In the genomic region with DNA sequence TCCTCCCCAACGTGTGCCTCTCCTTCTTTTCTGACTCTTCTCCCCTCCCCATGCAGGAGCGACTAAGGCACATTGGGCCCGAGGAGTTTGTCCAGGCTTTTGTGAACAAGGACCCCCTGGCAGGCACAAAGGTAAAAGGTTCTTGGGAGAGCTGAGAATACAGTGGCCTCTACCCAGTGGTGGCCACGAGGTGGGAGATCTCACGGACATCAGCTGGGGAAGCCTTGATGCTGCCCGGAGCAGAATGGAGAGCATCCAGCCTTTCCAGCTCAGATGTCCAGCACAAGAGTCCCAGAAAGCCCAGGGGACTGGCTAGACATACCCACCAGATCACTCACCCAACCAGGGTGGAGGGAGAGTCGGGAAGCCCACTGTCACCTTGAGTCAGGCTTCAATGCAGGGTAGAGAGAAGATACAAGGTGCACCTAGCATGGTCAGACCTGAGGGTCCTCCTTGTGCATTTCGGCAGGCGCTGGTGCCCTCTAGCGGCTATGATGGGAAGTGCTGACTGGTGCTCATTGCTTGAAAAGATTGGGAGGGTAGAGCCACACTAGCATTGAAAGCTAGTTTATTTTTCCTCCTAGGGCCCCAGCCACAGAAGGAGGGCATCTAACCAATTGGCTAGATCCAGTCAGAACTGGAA, we compare ENCODE assay signal across 9 mouse cellular contexts. TPM values are rescaled to one million over a fixed set of nuclear protein-coding genes. Genes with fewer than 3 reads are reported as not detected.
DNase-seq lines count a peak whose midpoint lies in the region; ATAC-seq and TF ChIP-seq lines count a peak whose summit lies in the region.
"Had no signal": no experiment of that assay in that cellular context is flagged by ENCODE, and none has a peak within 500 bp of the region (broad histone marks: within the 10 kb centered on the region; RNA-seq: fewer than 3 reads in every experiment).

No protein-coding gene starts in this region.

- TF ChIP-seq CTCF in ES-Bruce4 (IDR thresholded peaks at IDR 0.05; ENCODE audit: low read depth, low read length) = peak; percentile 97
- peak; percentile 93 for TF ChIP-seq CTCF in lung, adult 2 months (IDR thresholded peaks at IDR 0.05; ENCODE audit: insufficient read depth, low read length)

- H3K27ac ChIP-seq in ES-Bruce4 (ENCODE audit: insufficient read depth, low read length) = no peak overlapping the region
- no peak overlapping the region for H3K27ac ChIP-seq in kidney, embryonic 16.5 days (ENCODE audit: low read length)
- H3K27ac ChIP-seq: heart, embryonic 13.5 days had no signal

- no peaks in the 10 kb centered on the region for H3K36me3 ChIP-seq in ES-Bruce4 (ENCODE audit: control insufficient read depth, insufficient read depth, low read length, poor library complexity, severe bottlenecking)
- no peaks in the 10 kb centered on the region for H3K36me3 ChIP-seq in kidney, embryonic 16.5 days (ENCODE audit: insufficient read depth, low read length)
- H3K36me3 ChIP-seq: heart, embryonic 13.5 days had no signal

- H3K9me3 ChIP-seq in ES-Bruce4 (replicated peaks; ENCODE audit: control insufficient read depth, insufficient read depth, low read length, poor library complexity, severe bottlenecking) = no peaks in the 10 kb centered on the region
- no peaks in the 10 kb centered on the region for H3K9me3 ChIP-seq in kidney, embryonic 16.5 days (ENCODE audit: low read length)
- H3K9me3 ChIP-seq: heart, embryonic 13.5 days had no signal

- no peak overlapping the region for H3K9ac ChIP-seq in ES-Bruce4 (ENCODE audit: low read depth, poor library complexity, severe bottlenecking)
- H3K9ac ChIP-seq in kidney, embryonic 16.5 days (replicated peaks; ENCODE audit: low read length) = no peak overlapping the region
- H3K9ac ChIP-seq: heart, embryonic 13.5 days had no signal

- H3K4me1 ChIP-seq in ES-Bruce4 (ENCODE audit: control insufficient read depth, insufficient read depth, low read length) = no peaks in the 10 kb centered on the region
- H3K4me1 ChIP-seq in kidney, embryonic 16.5 days (ENCODE audit: insufficient read depth, low read length) = no peaks in the 10 kb centered on the region
- H3K4me1 ChIP-seq in lung, adult 2 months (ENCODE audit: control insufficient read depth, insufficient read depth, low read length) = no peaks in the 10 kb centered on the region

- peak; percentile 59; the same call in 1 of the 2 replicates for ATAC-seq in kidney, embryonic 16.5 days (ENCODE audit: low FRiP score, low TSS enrichment)
- peak; percentile 57 for ATAC-seq in neutrophil, adult 5-6 weeks (ENCODE audit: extremely low read depth, insufficient number of reproducible peaks, low FRiP score, poor library complexity, severe bottlenecking)

- no peak overlapping the region for H3K4me3 ChIP-seq in ES-Bruce4 (ENCODE audit: low read depth, low read length)
- no peak overlapping the region for H3K4me3 ChIP-seq in kidney, embryonic 16.5 days (ENCODE audit: low read length)
- H3K4me3 ChIP-seq in lung, adult 2 months (replicated peaks; ENCODE audit: extremely low read depth, low read depth, low read length) = no peak overlapping the region
- H3K4me3 ChIP-seq: heart, embryonic 13.5 days had no signal

- peak; percentile 69 for DNase-seq in 3T3-L1 (ENCODE audit: low read depth, low spot score)
- DNase-seq in cerebellum, adult 8-10 months = peak; percentile 63
- DNase-seq in forelimb bud, embryonic 11.5 days (ENCODE audit: low read depth, low spot score) = peak; percentile 68
- DNase-seq in lung, adult 2 months = peak; percentile 50
- DNase-seq in thymus, postnatal 4 days = peak; percentile 83

- 34% methylated on average over 10 of the region's 10 CpGs for WGBS in kidney, embryonic 16.5 days
- WGBS in lung, adult 2 months = 32% methylated on average over 10 of the region's 10 CpGs

- TF ChIP-seq EP300 in ES-Bruce4 (IDR thresholded peaks at IDR 0.05; ENCODE audit: insufficient read depth, low read depth, low read length) = no peak

- no peak for TF ChIP-seq POLR2A in ES-Bruce4 (IDR thresholded peaks at IDR 0.05; ENCODE audit: insufficient read depth, low read length)
- TF ChIP-seq POLR2A in lung, adult 2 months (IDR thresholded peaks at IDR 0.05; ENCODE audit: borderline replicate concordance, extremely low read depth, low read depth, low read length) = no peak

- H3K27me3 ChIP-seq in ES-Bruce4 (ENCODE audit: control insufficient read depth, insufficient read depth, low read length, poor library complexity, severe bottlenecking) = no peaks in the 10 kb centered on the region
- 0 out of 2 replicates have a peak, but pooled peaks cover 3% of the 10 kb centered on the region for H3K27me3 ChIP-seq in kidney, embryonic 16.5 days (ENCODE audit: insufficient read depth, low read length)

- no peak overlapping the region for H3K4me2 ChIP-seq in kidney, embryonic 16.5 days (replicated peaks; ENCODE audit: low read depth, low read length)
- H3K4me2 ChIP-seq: heart, embryonic 13.5 days had no signal

RNA-seq across cellular contexts. Expression of gene Rasgef1c, which starts 59.6 kb away (rescaled TPM):
- not detected in 2 replicates for polyA plus RNA-seq in ES-Bruce4 (2011; ENCODE audit: insufficient read depth, insufficient read length, low read depth, missing spikeins)
- polyA plus RNA-seq in kidney, embryonic 16.5 days (2015; fragmentation: Nextera tagmentation; extraction: Ambion mirVana) = 0.23 and 0.30 TPM in 2 replicates
- 0.26 and 0.91 TPM in 2 replicates for polyA plus RNA-seq in lung, adult 2 months (2012; rRNA removed)
- total RNA-seq in neutrophil, adult 5-6 weeks (2017) = not detected in 2 replicates
- polyA plus RNA-seq: heart, embryonic 13.5 days had no signal
